Mouse (Mus musculus) hindbrain, postnatal 0 days (tissue): ENCODE data around the gene Suclg1. TPM values are rescaled to one million over a fixed set of nuclear protein-coding genes. Genes with fewer than 3 reads are reported as not detected.

Source experiments
- ATAC-seq: fragments of 200-750 bp; cut with Nextera tagmentation; 2 replicates; pipeline ENCODE4 v1.8.0; 2017; ENCODE audit warnings: mild to moderate bottlenecking, moderate TSS enrichment, moderate library complexity
- DNase-seq: peaks from one replicate; pipeline ENCODE4 v3.0.0-alpha.2; 2015; ENCODE audit warnings: low spot score
- H3K27ac ChIP-seq: fragments of 300-500 bp; sonication (generic); 2 replicates; pipeline ENCODE4 v1.5.1; 2014; ENCODE audit warnings: mild to moderate bottlenecking
- H3K27me3 ChIP-seq: fragments of 300-500 bp; sonication (generic); 2 replicates; pipeline ENCODE4 v1.6.1; 2014; ENCODE audit warnings: low read length, mixed read lengths; ENCODE audit not compliant: insufficient read depth
- H3K36me3 ChIP-seq: fragments of 300-500 bp; sonication (generic); 2 replicates; pipeline ENCODE4 v1.6.1; 2014; ENCODE audit warnings: low read length, mixed read lengths; ENCODE audit not compliant: insufficient read depth
- H3K4me1 ChIP-seq: fragments of 300-500 bp; sonication (generic); 2 replicates; pipeline ENCODE4 v1.6.1; 2014; ENCODE audit warnings: antibody characterized with exemption, low read length, mixed read lengths; ENCODE audit not compliant: insufficient read depth
- H3K4me2 ChIP-seq: fragments of 300-500 bp; sonication (generic); 2 replicates; pipeline ENCODE4 v1.6.1; 2014; ENCODE audit warnings: low read depth, mild to moderate bottlenecking, low read length, moderate library complexity, mixed read lengths
- H3K4me3 ChIP-seq: fragments of 300-500 bp; sonication (generic); 2 replicates; pipeline ENCODE4 v1.5.1; 2014; ENCODE audit warnings: low read length
- H3K9ac ChIP-seq: fragments of 300-500 bp; sonication (generic); replicated peaks from 2 replicates; pipeline ENCODE4 v1.6.1; 2014; ENCODE audit warnings: mild to moderate bottlenecking, low read length, moderate library complexity, mixed read lengths
- H3K9me3 ChIP-seq: fragments of 300-500 bp; sonication (generic); 2 replicates; pipeline ENCODE4 v1.6.1; 2016; ENCODE audit warnings: low read length, mixed read lengths
- CTCF ChIP-seq: IDR thresholded peaks from 2 replicates; pipeline ENCODE4 v1.5.1; 2016; ENCODE audit warnings: antibody characterized with exemption, control low read depth, low read depth
- WGBS: fragments of 180-500 bp; shearing (Covaris S2); extraction: QIAGEN DNeasy Blood & Tissue Kit; methylation state at CpG from one replicate; pipeline ENCODE4 v1.1.7; 2014; 5-methylcytosine and 5-hydroxymethylcytosine counted together
- polyA plus RNA-seq: library from polyadenylated mRNA; unstranded; fragments of >200 nt; fragmentation: Nextera tagmentation; extraction: Ambion mirVana; gene quantifications from 2 replicates; pipeline ENCODE4 v1.2.1, GENCODE M21; 2015
- total RNA-seq: library from RNA; depleted of rRNA; stranded (reverse); fragments of >200 nt; gene quantifications from 2 replicates; pipeline ENCODE4 v1.2.3, GENCODE M21; 2014

Suclg1 gene
- total and polyA plus RNA-seq, 2 experiments from 2014 or later = 46.8 to 152 TPM

DNA sequence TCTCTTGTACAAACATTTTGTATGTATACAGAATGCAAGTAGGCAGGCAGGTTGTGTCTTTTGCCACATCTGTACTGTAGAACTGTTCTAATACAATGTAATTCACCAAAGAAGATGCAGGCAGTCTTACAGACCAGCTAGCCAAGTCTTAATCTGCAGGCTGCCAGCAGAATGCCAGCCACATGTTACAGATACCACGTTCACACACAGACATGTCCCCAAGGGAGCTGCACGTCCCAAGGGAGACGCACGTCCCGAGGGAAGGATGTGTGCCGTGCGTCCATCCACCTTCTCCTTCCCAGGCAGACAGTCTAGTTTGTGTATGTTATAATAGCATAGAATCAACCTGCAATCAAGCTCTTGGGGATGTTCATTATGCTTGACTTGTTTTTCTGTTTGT lies 8.9 kb downstream of the Suclg1 start:
- Histone ChIP-seq H3K4me3 (no peak overlapping the region), H3K4me2 (no peak overlapping the region), H3K27ac (no peak overlapping the region), H3K36me3 (peaks cover 28% of the 10 kb centered on the region; the same call in 1 of the 2 replicates), H3K9me3 (no peaks in the 10 kb centered on the region), H3K27me3 (no peaks in the 10 kb centered on the region), H3K9ac (no peak overlapping the region), H3K4me1 (peaks cover 3% of the 10 kb centered on the region; the same call in 1 of the 2 replicates)
- ATAC-seq = no peak
- TF ChIP-seq CTCF = no peak
- DNase-seq = no peak
- WGBS = 93% methylated on average over 7 of the region's 7 CpGs

GRCm38 (mm10) chr6:73260110-73260509 lies 11.9 kb downstream of the Suclg1 start:
- Histone ChIP-seq H3K4me2 (no peak overlapping the region), H3K4me3 (no peak overlapping the region), H3K36me3 (peaks cover 38% of the 10 kb centered on the region; the same call in 1 of the 2 replicates), H3K4me1 (no peaks in the 10 kb centered on the region), H3K9me3 (no peaks in the 10 kb centered on the region), H3K9ac (no peak overlapping the region), H3K27ac (peak overlapping the region; percentile 12; the same call in 1 of the 2 replicates), H3K27me3 (no peaks in the 10 kb centered on the region)
- DNase-seq (peak; percentile 49), ATAC-seq (peak; percentile 55; the same call in 1 of the 2 replicates)
- TF ChIP-seq CTCF = no peak
- 80% methylated on average over 6 of the region's 6 CpGs for WGBS

DNA sequence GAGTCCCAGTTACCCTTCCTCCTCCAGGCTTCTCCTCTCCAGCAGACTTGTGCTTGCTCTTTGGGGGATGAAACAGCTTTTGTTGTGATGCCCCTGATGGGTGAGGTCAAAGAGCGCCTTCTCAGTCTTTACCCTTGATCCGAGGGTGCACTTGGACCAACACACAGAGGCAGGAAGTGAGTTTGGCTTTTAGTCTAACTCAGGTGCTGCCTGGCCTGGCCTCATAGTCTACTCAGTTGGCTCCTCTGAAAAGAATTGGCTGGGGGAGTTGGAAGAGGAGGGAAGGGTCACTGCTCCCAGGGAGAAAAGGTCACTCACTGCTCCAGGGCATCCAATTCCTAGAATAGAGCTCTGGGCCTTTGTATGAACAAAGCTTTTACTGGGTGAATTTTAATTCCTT lies 16.6 kb downstream of the Suclg1 start:
- no peaks in the 10 kb centered on the region for H3K27me3 ChIP-seq
- no peak overlapping the region for H3K9ac ChIP-seq
- no peak for DNase-seq
- no peaks in the 10 kb centered on the region for H3K9me3 ChIP-seq
- no peak for TF ChIP-seq CTCF
- no peaks in the 10 kb centered on the region for H3K4me1 ChIP-seq
- H3K4me2 ChIP-seq = no peak overlapping the region
- peaks cover 43% of the 10 kb centered on the region; the same call in 1 of the 2 replicates for H3K36me3 ChIP-seq
- H3K4me3 ChIP-seq = no peak overlapping the region
- ATAC-seq = no peak
- H3K27ac ChIP-seq = peak overlapping the region; percentile 36; the same call in 1 of the 2 replicates
- WGBS = 32% methylated on average over 2 of the region's 2 CpGs

DNA sequence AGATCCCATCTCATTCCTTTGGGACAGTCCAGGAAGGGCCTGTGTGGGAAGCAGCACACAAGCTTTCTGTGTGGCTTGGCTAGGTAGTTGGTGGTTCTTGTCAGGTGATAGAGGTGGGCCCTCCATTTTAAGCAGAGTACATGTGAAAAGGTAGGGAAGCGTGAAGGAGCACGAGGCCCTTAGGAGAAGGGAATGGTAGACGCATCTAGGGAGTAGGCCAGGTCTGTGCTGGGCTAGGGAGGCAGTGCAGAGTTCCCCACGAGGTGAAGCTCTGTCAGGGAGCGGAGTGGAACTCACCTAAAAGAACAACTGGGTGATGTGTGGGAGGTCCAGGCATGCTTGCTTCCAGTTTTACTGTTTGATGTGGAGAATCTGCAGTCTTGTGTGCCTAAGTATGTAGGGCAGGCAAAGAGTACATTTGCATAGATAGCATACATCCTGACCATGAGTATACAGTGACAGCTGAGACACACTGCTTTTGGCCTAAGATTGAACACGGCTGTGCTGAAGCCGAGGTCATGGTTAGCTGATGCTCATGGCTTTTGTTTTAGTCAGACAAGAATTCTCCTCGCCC lies 19.6 kb downstream of the Suclg1 start:
- peaks cover 56% of the 10 kb centered on the region for H3K36me3 ChIP-seq
- DNase-seq (no peak), ATAC-seq (no peak)
- H3K4me1 ChIP-seq = no peaks in the 10 kb centered on the region
- H3K27me3 ChIP-seq = no peaks in the 10 kb centered on the region
- H3K4me3 ChIP-seq = no peak overlapping the region
- 94% methylated on average over 8 of the region's 8 CpGs for WGBS
- no peak overlapping the region for H3K4me2 ChIP-seq
- H3K9me3 ChIP-seq = no peaks in the 10 kb centered on the region
- TF ChIP-seq CTCF = no peak
- H3K9ac ChIP-seq = no peak overlapping the region
- H3K27ac ChIP-seq = no peak overlapping the region

DNA sequence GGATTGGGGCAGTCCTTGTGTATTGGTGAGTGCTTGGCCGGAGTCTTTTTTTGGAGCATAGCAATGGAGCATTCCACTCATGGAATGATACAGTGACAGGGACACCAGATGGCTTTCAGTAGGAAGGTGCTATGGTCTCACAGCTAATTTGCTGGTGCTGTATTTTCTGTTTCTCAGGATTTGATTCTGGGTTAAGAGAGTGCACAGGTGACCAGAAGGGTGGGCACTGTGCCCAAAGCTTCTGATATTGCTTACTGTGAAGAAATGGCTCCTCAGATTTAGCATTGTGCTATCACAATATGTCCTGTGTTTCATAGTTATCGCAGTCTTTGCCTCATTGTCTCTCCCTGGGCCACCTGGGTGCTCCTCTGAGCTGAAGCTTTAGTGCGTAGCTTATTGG lies 21.2 kb downstream of the Suclg1 start:
- no peaks in the 10 kb centered on the region for H3K27me3 ChIP-seq
- H3K9me3 ChIP-seq = no peaks in the 10 kb centered on the region
- H3K4me2 ChIP-seq = no peak overlapping the region
- H3K4me3 ChIP-seq = no peak overlapping the region
- WGBS = 94% methylated on average over 3 of the region's 3 CpGs
- no peak for TF ChIP-seq CTCF
- H3K27ac ChIP-seq = no peak overlapping the region
- no peak for DNase-seq
- peaks cover 56% of the 10 kb centered on the region for H3K36me3 ChIP-seq
- ATAC-seq = no peak
- no peaks in the 10 kb centered on the region for H3K4me1 ChIP-seq
- H3K9ac ChIP-seq = no peak overlapping the region

DNA sequence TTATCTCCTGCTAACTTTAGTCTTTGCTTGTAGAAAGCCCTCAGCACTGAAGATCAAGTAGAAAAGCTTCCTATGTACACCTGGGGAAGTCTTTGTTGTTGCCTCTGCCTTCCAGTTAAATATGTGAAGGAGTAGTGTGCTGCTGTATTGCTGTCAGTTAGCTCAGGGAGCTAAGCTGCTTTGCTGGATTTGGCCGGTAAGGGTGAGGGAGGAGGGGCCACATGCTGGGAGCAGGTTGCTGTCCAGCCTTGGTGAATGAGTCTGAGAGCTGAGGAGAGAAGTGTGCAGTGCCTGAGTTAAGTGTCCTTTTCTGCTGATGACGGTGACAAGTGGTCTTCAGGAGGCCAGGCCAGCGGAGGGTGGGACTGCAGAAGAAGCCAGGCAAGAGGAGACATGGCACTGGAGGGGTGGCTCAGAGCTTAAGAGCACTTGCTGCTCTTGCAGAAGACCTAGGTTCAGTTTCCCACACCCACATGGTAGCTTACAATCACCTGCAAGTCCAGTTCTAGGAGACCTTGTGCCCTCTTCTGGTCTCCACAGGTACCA lies 23.4 kb downstream of the Suclg1 start:
- no peak for DNase-seq
- no peak for TF ChIP-seq CTCF
- no peaks in the 10 kb centered on the region for H3K9me3 ChIP-seq
- H3K27ac ChIP-seq = no peak overlapping the region
- WGBS = 72% methylated on average over 3 of the region's 3 CpGs
- no peak for ATAC-seq
- H3K4me2 ChIP-seq = no peak overlapping the region
- no peak overlapping the region for H3K4me3 ChIP-seq
- no peaks in the 10 kb centered on the region for H3K27me3 ChIP-seq
- peaks cover 70% of the 10 kb centered on the region for H3K36me3 ChIP-seq
- H3K9ac ChIP-seq = no peak overlapping the region
- H3K4me1 ChIP-seq = no peaks in the 10 kb centered on the region

- Histone ChIP-seq H3K4me3 (no peak overlapping the region), H3K4me1 (no peaks in the 10 kb centered on the region), H3K27me3 (no peaks in the 10 kb centered on the region), H3K36me3 (peaks cover 63% of the 10 kb centered on the region), H3K9ac (no peak overlapping the region), H3K27ac (no peak overlapping the region), H3K9me3 (no peaks in the 10 kb centered on the region), H3K4me2 (no peak overlapping the region)
- ATAC-seq (no peak), DNase-seq (no peak)
- TF ChIP-seq CTCF = no peak
- WGBS = 88% methylated on average over 5 of the region's 5 CpGs
Measured at GRCm38 (mm10) chr6:73275002-73275401, 26.8 kb downstream of the Suclg1 start.
